Mouse (Mus musculus) neural tube, embryonic 13.5 days (tissue): ENCODE results near the gene Slc22a3. TPM values are rescaled to one million over a fixed set of nuclear protein-coding genes. Genes with fewer than 3 reads are reported as not detected.
A peak's percentile ranks its signal among the peaks of the same experiment; 100 is the strongest.

ENCODE experiments used
- ATAC-seq: fragments of 200-750 bp; cut with Nextera tagmentation; 2 replicates; pipeline ENCODE4 v1.8.0; 2017; ENCODE audit warnings: low read depth, mild to moderate bottlenecking, moderate TSS enrichment, moderate library complexity
- H3K27ac ChIP-seq: fragments of 300-500 bp; sonication (generic); replicated peaks from 2 replicates; pipeline ENCODE4 v1.5.1; 2015; ENCODE audit warnings: moderate library complexity, mild to moderate bottlenecking, inconsistent platforms
- H3K27me3 ChIP-seq: fragments of 300-500 bp; sonication (generic); 2 replicates; pipeline ENCODE4 v1.6.1; 2015; ENCODE audit warnings: mild to moderate bottlenecking, inconsistent platforms
- H3K36me3 ChIP-seq: fragments of 300-500 bp; sonication (generic); 2 replicates; pipeline ENCODE4 v1.6.1; 2015; ENCODE audit warnings: mild to moderate bottlenecking, inconsistent platforms
- H3K4me1 ChIP-seq: fragments of 300-500 bp; sonication (generic); replicated peaks from 2 replicates; pipeline ENCODE4 v1.6.1; 2015; ENCODE audit warnings: inconsistent platforms
- H3K4me2 ChIP-seq: fragments of 300-500 bp; sonication (generic); 2 replicates; pipeline ENCODE4 v1.6.1; 2015; ENCODE audit warnings: inconsistent platforms, mild to moderate bottlenecking, moderate library complexity
- H3K4me3 ChIP-seq: fragments of 300-500 bp; sonication (generic); 2 replicates; pipeline ENCODE4 v1.5.1; 2015; ENCODE audit warnings: mild to moderate bottlenecking, inconsistent platforms
- H3K9ac ChIP-seq: fragments of 300-500 bp; sonication (generic); 2 replicates; pipeline ENCODE4 v1.6.1; 2015; ENCODE audit warnings: moderate library complexity, mild to moderate bottlenecking, inconsistent platforms
- H3K9me3 ChIP-seq: fragments of 300-500 bp; sonication (generic); 2 replicates; pipeline ENCODE4 v1.6.1; 2016; ENCODE audit warnings: inconsistent platforms
- whole genome bisulfite sequencing: fragments of 180-500 bp; shearing (Covaris S2); methylation state at CpG from one replicate; pipeline ENCODE4 v1.1.7; 2015; 5-methylcytosine and 5-hydroxymethylcytosine counted together
- polyA plus RNA-seq: library from polyadenylated mRNA; unstranded; fragments of >200 nt; fragmentation: Nextera tagmentation; extraction: Ambion mirVana; gene quantifications from 2 replicates; pipeline ENCODE4 v1.2.1, GENCODE M21; 2015

Gene Slc22a3
- polyA plus RNA-seq, 1 experiment from 2014 or later: 0.78 TPM

DNA sequence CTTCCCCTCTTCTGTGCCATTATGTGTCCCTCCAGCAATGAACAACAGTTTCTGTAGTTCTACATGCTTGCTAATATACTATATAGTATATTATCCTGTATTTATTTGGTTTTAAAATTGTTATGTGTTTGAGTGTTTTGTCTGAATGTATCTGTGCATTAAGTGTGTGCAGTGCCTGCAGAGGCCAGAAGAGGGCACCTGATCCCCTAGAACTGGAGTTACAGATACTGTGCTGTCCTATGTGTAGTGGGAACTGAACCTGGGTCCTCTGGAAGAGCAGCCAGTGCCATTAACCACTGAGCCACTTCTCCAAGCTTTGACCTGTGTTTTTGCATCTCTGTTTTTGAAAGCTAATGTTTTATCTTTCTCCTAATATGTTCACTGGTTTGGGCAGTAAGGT is 46.3 kb downstream of the Slc22a3 start:
- no peak overlapping the region for H3K27ac ChIP-seq

GRCm38 (mm10) chr17:12455143-12455790 is 52.2 kb downstream of the Slc22a3 start:
- H3K27ac ChIP-seq: no peak overlapping the region
- no peak overlapping the region for H3K9ac ChIP-seq
- H3K27me3 ChIP-seq: no peaks in the 10 kb centered on the region
- no peak overlapping the region for H3K4me2 ChIP-seq
- H3K9me3 ChIP-seq: no peaks in the 10 kb centered on the region
- H3K36me3 ChIP-seq: no peaks in the 10 kb centered on the region
- ATAC-seq: no peak
- peaks cover 4% of the 10 kb centered on the region; the same call in 1 of the 2 replicates for H3K4me1 ChIP-seq
- no peak overlapping the region for H3K4me3 ChIP-seq
- whole genome bisulfite sequencing: 82% methylated on average over 5 of the region's 5 CpGs

More for the DNA sequence above, 46.3 kb downstream of the Slc22a3 start:
- Histone ChIP-seq H3K4me2 (no peak overlapping the region), H3K4me1 (no peaks in the 10 kb centered on the region), H3K9ac (no peak overlapping the region), H3K9me3 (no peaks in the 10 kb centered on the region), H3K36me3 (no peaks in the 10 kb centered on the region), H3K27me3 (no peaks in the 10 kb centered on the region), H3K4me3 (no peak overlapping the region)
- ATAC-seq: no peak

GRCm38 (mm10) chr17:12453691-12454090 is 53.8 kb downstream of the Slc22a3 start:
- no peak overlapping the region for H3K9ac ChIP-seq
- no peak for ATAC-seq

GRCm38 (mm10) chr17:12452862-12453531 is 54.5 kb downstream of the Slc22a3 start:
- Histone ChIP-seq H3K27me3 (no peaks in the 10 kb centered on the region), H3K36me3 (no peaks in the 10 kb centered on the region), H3K9me3 (no peaks in the 10 kb centered on the region), H3K9ac (no peak overlapping the region), H3K4me3 (no peak overlapping the region), H3K4me2 (no peak overlapping the region), H3K4me1 (peaks cover 4% of the 10 kb centered on the region; the same call in 1 of the 2 replicates), H3K27ac (no peak overlapping the region)
- WGBS: 80% methylated on average over 11 of the region's 11 CpGs
- ATAC-seq: no peak

More at GRCm38 (mm10) chr17:12453691-12454090, 53.8 kb downstream of the Slc22a3 start:
- H3K36me3 ChIP-seq: no peaks in the 10 kb centered on the region
- no peaks in the 10 kb centered on the region for H3K27me3 ChIP-seq
- H3K27ac ChIP-seq: no peak overlapping the region
- H3K9me3 ChIP-seq: no peaks in the 10 kb centered on the region
- no peak overlapping the region for H3K4me2 ChIP-seq
- 86% methylated on average over 6 of the region's 6 CpGs for WGBS
- H3K4me3 ChIP-seq: no peak overlapping the region
- peaks cover 4% of the 10 kb centered on the region; the same call in 1 of the 2 replicates for H3K4me1 ChIP-seq

DNA sequence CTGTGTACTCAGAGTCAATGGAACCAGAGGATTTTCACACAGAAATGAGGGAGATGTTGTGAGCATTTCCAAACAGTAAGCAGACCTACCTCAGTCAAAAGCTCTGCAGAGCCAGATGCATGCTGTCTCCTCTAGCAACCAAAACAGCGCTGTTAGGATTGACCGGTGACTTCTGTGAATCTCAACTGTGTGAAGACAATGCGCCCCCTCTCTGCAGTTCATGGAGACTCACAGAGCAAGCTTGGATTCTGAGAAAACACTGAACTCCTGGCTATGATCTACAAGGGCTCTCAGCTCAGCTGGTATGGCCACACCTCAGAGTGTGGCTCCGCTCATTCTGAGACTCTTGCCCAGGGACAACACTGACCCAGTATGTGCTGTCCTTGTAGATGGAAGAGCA is 56.3 kb downstream of the Slc22a3 start:
- Histone ChIP-seq H3K9ac (no peak overlapping the region), H3K4me3 (no peak overlapping the region), H3K27me3 (no peaks in the 10 kb centered on the region), H3K4me1 (peaks cover 4% of the 10 kb centered on the region; the same call in 1 of the 2 replicates), H3K27ac (no peak overlapping the region), H3K9me3 (no peaks in the 10 kb centered on the region), H3K4me2 (no peak overlapping the region), H3K36me3 (no peaks in the 10 kb centered on the region)
- WGBS: 54% methylated on average over 4 of the region's 4 CpGs
- no peak for ATAC-seq

GRCm38 (mm10) chr17:12444561-12444960 is 62.9 kb downstream of the Slc22a3 start:
- Histone ChIP-seq H3K4me3 (no peak overlapping the region), H3K9me3 (no peaks in the 10 kb centered on the region), H3K27ac (no peak overlapping the region), H3K36me3 (no peaks in the 10 kb centered on the region), H3K9ac (no peak overlapping the region), H3K27me3 (no peaks in the 10 kb centered on the region), H3K4me1 (no peaks in the 10 kb centered on the region), H3K4me2 (no peak overlapping the region)
- ATAC-seq: no peak
- WGBS: 75% methylated on average over 2 of the region's 2 CpGs

GRCm38 (mm10) chr17:12437771-12438170 is 69.7 kb downstream of the Slc22a3 start:
- WGBS: 90% methylated on average over 10 of the region's 10 CpGs
- no peak for ATAC-seq
- Histone ChIP-seq H3K27me3 (no peaks in the 10 kb centered on the region), H3K9ac (no peak overlapping the region), H3K36me3 (no peaks in the 10 kb centered on the region), H3K4me1 (no peaks in the 10 kb centered on the region), H3K27ac (no peak overlapping the region), H3K9me3 (no peaks in the 10 kb centered on the region), H3K4me2 (no peak overlapping the region), H3K4me3 (no peak overlapping the region)

GRCm38 (mm10) chr17:12431707-12432106 is 75.8 kb downstream of the Slc22a3 start:
- Histone ChIP-seq H3K36me3 (no peaks in the 10 kb centered on the region), H3K27me3 (no peaks in the 10 kb centered on the region; the same call in 1 of the 2 replicates), H3K27ac (no peak overlapping the region), H3K9ac (no peak overlapping the region), H3K4me2 (no peak overlapping the region), H3K4me1 (peaks cover 17% of the 10 kb centered on the region), H3K4me3 (no peak overlapping the region), H3K9me3 (no peaks in the 10 kb centered on the region)
- ATAC-seq: no peak
- 64% methylated on average over 5 of the region's 5 CpGs for WGBS

GRCm38 (mm10) chr17:12428369-12428768 is 79.1 kb downstream of the Slc22a3 start:
- H3K27me3 ChIP-seq: peaks cover 5% of the 10 kb centered on the region; the same call in 1 of the 2 replicates
- H3K4me2 ChIP-seq: no peak overlapping the region
- ATAC-seq: 0 out of 2 replicates have a peak, but pooled peaks have one; percentile 19
- no peaks in the 10 kb centered on the region for H3K36me3 ChIP-seq
- H3K9ac ChIP-seq: no peak overlapping the region
- H3K4me1 ChIP-seq: peaks cover 17% of the 10 kb centered on the region
- H3K9me3 ChIP-seq: no peaks in the 10 kb centered on the region
- H3K4me3 ChIP-seq: no peak overlapping the region
- H3K27ac ChIP-seq: no peak overlapping the region

DNA sequence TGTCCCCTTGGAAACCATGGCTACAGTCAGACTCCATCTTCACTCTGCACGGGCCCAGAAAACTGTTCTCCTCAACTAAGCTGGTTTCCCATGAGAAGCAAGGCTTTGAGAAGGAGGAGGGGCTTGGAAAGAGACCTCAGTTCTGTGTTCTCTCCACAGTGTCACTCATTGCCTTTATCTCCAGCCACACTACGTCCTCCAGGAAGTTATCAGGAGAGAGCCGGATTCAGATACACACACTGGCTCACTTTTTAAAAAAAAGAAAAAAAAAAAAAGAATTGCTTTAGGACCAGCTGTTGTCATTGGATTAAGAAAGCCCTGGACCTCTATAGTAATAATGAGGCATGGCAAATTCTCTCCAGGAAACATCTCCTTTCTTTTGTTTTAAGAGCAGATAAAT is 80.3 kb downstream of the Slc22a3 start:
- Histone ChIP-seq H3K4me1 (peaks cover 17% of the 10 kb centered on the region), H3K4me2 (no peak overlapping the region), H3K36me3 (no peaks in the 10 kb centered on the region), H3K27ac (no peak overlapping the region), H3K9ac (no peak overlapping the region), H3K9me3 (no peaks in the 10 kb centered on the region), H3K27me3 (peaks cover 5% of the 10 kb centered on the region; the same call in 1 of the 2 replicates), H3K4me3 (no peak overlapping the region)
- no peak for ATAC-seq
- 41% methylated on average over 3 of the region's 3 CpGs for WGBS

DNA sequence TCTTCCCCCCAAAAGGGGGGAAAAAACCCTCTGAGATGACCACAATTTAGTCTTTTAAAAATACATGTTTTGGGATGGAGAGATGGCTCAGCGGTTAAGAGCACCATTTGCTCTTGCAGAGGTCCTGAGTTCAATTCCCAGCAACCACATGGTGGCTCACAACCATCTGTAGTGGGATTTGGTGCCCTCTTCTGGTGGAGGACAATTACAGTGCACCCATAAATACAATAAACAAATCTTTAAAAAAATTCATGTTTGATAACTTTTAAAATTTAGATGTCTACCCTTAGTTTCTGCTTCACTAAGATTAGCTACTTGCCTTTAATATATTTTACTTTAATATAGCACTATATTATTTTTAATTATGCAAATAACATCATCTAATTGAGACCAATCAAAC is 85.4 kb downstream of the Slc22a3 start:
- H3K9me3 ChIP-seq: no peaks in the 10 kb centered on the region
- no peak overlapping the region for H3K4me3 ChIP-seq
- no peaks in the 10 kb centered on the region for H3K4me1 ChIP-seq
- no peak overlapping the region for H3K4me2 ChIP-seq
- no peaks in the 10 kb centered on the region for H3K36me3 ChIP-seq
- no peak overlapping the region for H3K27ac ChIP-seq
- ATAC-seq: no peak
- no peak overlapping the region for H3K9ac ChIP-seq
- 0 out of 2 replicates have a peak, but pooled peaks cover 5% of the 10 kb centered on the region for H3K27me3 ChIP-seq
- WGBS: 83% methylated on average over 1 of the region's 1 CpGs

- WGBS: 64% methylated on average over 16 of the region's 16 CpGs
- no peak overlapping the region for H3K4me2 ChIP-seq
- no peak for ATAC-seq
These were observed 86.5 kb downstream of the Slc22a3 start for GRCm38 (mm10) chr17:12420886-12421574.

More at GRCm38 (mm10) chr17:12420886-12421574, 86.5 kb downstream of the Slc22a3 start:
- Histone ChIP-seq H3K9me3 (no peaks in the 10 kb centered on the region), H3K27ac (no peak overlapping the region), H3K4me3 (no peak overlapping the region), H3K9ac (no peak overlapping the region), H3K36me3 (no peaks in the 10 kb centered on the region), H3K4me1 (no peaks in the 10 kb centered on the region), H3K27me3 (0 out of 2 replicates have a peak, but pooled peaks cover 5% of the 10 kb centered on the region)
